Mouse (Mus musculus): ENCODE measurements around the gene Gm20458. TPM values are rescaled to one million over a fixed set of nuclear protein-coding genes. Genes with fewer than 3 reads are reported as not detected.

Gm20458 gene
- polyA plus RNA-seq, 1 experiment from 2014 or later: 5.8 TPM

GRCm38 (mm10) chr2:164421306-164421705, 39.5 kb upstream of the Gm20458 start:
- DNase-seq (no peak), ATAC-seq (peak; percentile 54)
- Histone ChIP-seq H3K4me2 (ENCODE audit: low read depth, low read length) (no peak overlapping the region), H3K27me3 (ENCODE audit: insufficient read depth, low read length) (no peaks in the 10 kb centered on the region), H3K27ac (ENCODE audit: low read depth) (peak overlapping the region; percentile 82), H3K4me3 (ENCODE audit: low read depth, low read length) (no peak overlapping the region), H3K9ac (replicated peaks) (no peak overlapping the region), H3K9me3 (ENCODE audit: low read length) (no peaks in the 10 kb centered on the region), H3K36me3 (replicated peaks; ENCODE audit: insufficient read depth, low read length) (peaks cover 12% of the 10 kb centered on the region), H3K4me1 (ENCODE audit: insufficient read depth) (peaks cover 22% of the 10 kb centered on the region)
- WGBS (ENCODE audit: insufficient replicate concordance): 76% methylated on average over 7 of the region's 7 CpGs
- peak; percentile 35; the same call in 1 of the 2 replicates for TF ChIP-seq EP300 (IDR thresholded peaks at IDR 0.05; ENCODE audit: low read depth)
- TF ChIP-seq CTCF (IDR thresholded peaks at IDR 0.05; ENCODE audit: low read depth): no peak

- WGBS (ENCODE audit: insufficient replicate concordance): 64% methylated on average over 8 of the region's 8 CpGs
- ATAC-seq (0 out of 2 replicates have a peak, but pooled peaks have one; percentile 3), DNase-seq (no peak)
- TF ChIP-seq EP300 (IDR thresholded peaks at IDR 0.05; ENCODE audit: low read depth) (no peak), CTCF (IDR thresholded peaks at IDR 0.05; ENCODE audit: low read depth) (no peak)
- peaks cover 22% of the 10 kb centered on the region for H3K4me1 ChIP-seq (ENCODE audit: insufficient read depth)
- no peak overlapping the region; the same call in 1 of the 2 replicates for H3K9ac ChIP-seq (replicated peaks)
- H3K4me2 ChIP-seq (ENCODE audit: low read depth, low read length): no peak overlapping the region
- H3K9me3 ChIP-seq (ENCODE audit: low read length): no peaks in the 10 kb centered on the region
- H3K4me3 ChIP-seq (ENCODE audit: low read depth, low read length): no peak overlapping the region
- no peaks in the 10 kb centered on the region for H3K27me3 ChIP-seq (ENCODE audit: insufficient read depth, low read length)
- peak overlapping the region; percentile 82 for H3K27ac ChIP-seq (ENCODE audit: low read depth)
- peaks cover 19% of the 10 kb centered on the region for H3K36me3 ChIP-seq (replicated peaks; ENCODE audit: insufficient read depth, low read length)
Measured at GRCm38 (mm10) chr2:164421979-164422378, 38.8 kb upstream of the Gm20458 start.

GRCm38 (mm10) chr2:164422675-164423393, 37.9 kb upstream of the Gm20458 start:
- no peaks in the 10 kb centered on the region for H3K27me3 ChIP-seq (ENCODE audit: insufficient read depth, low read length)
- TF ChIP-seq CTCF (IDR thresholded peaks at IDR 0.05; ENCODE audit: low read depth) (no peak), EP300 (IDR thresholded peaks at IDR 0.05; ENCODE audit: low read depth) (peak; percentile 37; the same call in 1 of the 2 replicates)
- peaks cover 27% of the 10 kb centered on the region for H3K36me3 ChIP-seq (replicated peaks; ENCODE audit: insufficient read depth, low read length)
- DNase-seq: peak; percentile 47
- H3K4me2 ChIP-seq (ENCODE audit: low read depth, low read length): no peak overlapping the region
- peak; percentile 54 for ATAC-seq
- peak overlapping the region; percentile 82 for H3K27ac ChIP-seq (ENCODE audit: low read depth)
- no peaks in the 10 kb centered on the region for H3K9me3 ChIP-seq (ENCODE audit: low read length)
- H3K9ac ChIP-seq (replicated peaks): no peak overlapping the region; the same call in 1 of the 2 replicates
- H3K4me3 ChIP-seq (ENCODE audit: low read depth, low read length): no peak overlapping the region
- H3K4me1 ChIP-seq (ENCODE audit: insufficient read depth): peaks cover 17% of the 10 kb centered on the region
- 61% methylated on average over 15 of the region's 15 CpGs for WGBS (ENCODE audit: insufficient replicate concordance)

GRCm38 (mm10) chr2:164423464-164423863, 37.3 kb upstream of the Gm20458 start:
- H3K4me1 ChIP-seq (ENCODE audit: insufficient read depth): peaks cover 14% of the 10 kb centered on the region
- H3K4me2 ChIP-seq (ENCODE audit: low read depth, low read length): no peak overlapping the region
- DNase-seq (no peak), ATAC-seq (peak; percentile 29)
- TF ChIP-seq CTCF (IDR thresholded peaks at IDR 0.05; ENCODE audit: low read depth) (no peak), EP300 (IDR thresholded peaks at IDR 0.05; ENCODE audit: low read depth) (no peak)
- H3K27ac ChIP-seq (ENCODE audit: low read depth): peak overlapping the region; percentile 82
- no peak overlapping the region for H3K9ac ChIP-seq (replicated peaks)
- H3K27me3 ChIP-seq (ENCODE audit: insufficient read depth, low read length): no peaks in the 10 kb centered on the region
- peaks cover 33% of the 10 kb centered on the region for H3K36me3 ChIP-seq (replicated peaks; ENCODE audit: insufficient read depth, low read length)
- no peaks in the 10 kb centered on the region for H3K9me3 ChIP-seq (ENCODE audit: low read length)
- H3K4me3 ChIP-seq (ENCODE audit: low read depth, low read length): no peak overlapping the region
- 75% methylated on average over 11 of the region's 11 CpGs for WGBS (ENCODE audit: insufficient replicate concordance)

GRCm38 (mm10) chr2:164424406-164424805, 36.4 kb upstream of the Gm20458 start:
- Histone ChIP-seq H3K4me2 (ENCODE audit: low read depth, low read length) (no peak overlapping the region), H3K4me1 (ENCODE audit: insufficient read depth) (peaks cover 5% of the 10 kb centered on the region), H3K27me3 (ENCODE audit: insufficient read depth, low read length) (no peaks in the 10 kb centered on the region), H3K4me3 (ENCODE audit: low read depth, low read length) (no peak overlapping the region), H3K9ac (replicated peaks) (no peak overlapping the region), H3K9me3 (ENCODE audit: low read length) (no peaks in the 10 kb centered on the region), H3K36me3 (replicated peaks; ENCODE audit: insufficient read depth, low read length) (peaks cover 42% of the 10 kb centered on the region), H3K27ac (ENCODE audit: low read depth) (0 out of 2 replicates have a peak overlapping the region, but pooled peaks have one; percentile 82)
- 85% methylated on average over 8 of the region's 8 CpGs for WGBS (ENCODE audit: insufficient replicate concordance)
- no peak for TF ChIP-seq CTCF (IDR thresholded peaks at IDR 0.05; ENCODE audit: low read depth)
- no peak for TF ChIP-seq EP300 (IDR thresholded peaks at IDR 0.05; ENCODE audit: low read depth)
- ATAC-seq (no peak), DNase-seq (no peak)

- Histone ChIP-seq H3K4me1 (ENCODE audit: insufficient read depth) (peaks cover 3% of the 10 kb centered on the region; the same call in 1 of the 2 replicates), H3K27me3 (ENCODE audit: insufficient read depth, low read length) (no peaks in the 10 kb centered on the region), H3K9me3 (ENCODE audit: low read length) (no peaks in the 10 kb centered on the region), H3K27ac (ENCODE audit: low read depth) (no peak overlapping the region), H3K4me3 (ENCODE audit: low read depth, low read length) (no peak overlapping the region), H3K9ac (replicated peaks) (no peak overlapping the region), H3K4me2 (ENCODE audit: low read depth, low read length) (no peak overlapping the region), H3K36me3 (replicated peaks; ENCODE audit: insufficient read depth, low read length) (peaks cover 46% of the 10 kb centered on the region)
- DNase-seq: no peak
- TF ChIP-seq EP300 (IDR thresholded peaks at IDR 0.05; ENCODE audit: low read depth) (no peak), CTCF (IDR thresholded peaks at IDR 0.05; ENCODE audit: low read depth) (no peak)
- WGBS (ENCODE audit: insufficient replicate concordance): 81% methylated on average over 5 of the region's 5 CpGs
- ATAC-seq: no peak
Measured at GRCm38 (mm10) chr2:164425401-164425800, 35.4 kb upstream of the Gm20458 start.

All from liver, postnatal 0 days (tissue).